Mouse (Mus musculus) olfactory bulb, adult 2 months (tissue): ENCODE results near the gene Arhgap45. TPM values are rescaled to one million over a fixed set of nuclear protein-coding genes. Genes with fewer than 3 reads are reported as not detected.

Source experiments
- H3K27ac ChIP-seq: fragments of 200-500 bp; 2 replicates; pipeline ENCODE4 v1.5.1; 2012; ENCODE audit warnings: low read depth, low read length; ENCODE audit not compliant: insufficient read depth
- H3K4me1 ChIP-seq: fragments of 200-500 bp; 2 replicates; pipeline ENCODE4 v1.6.1; 2012; ENCODE audit warnings: low read length; ENCODE audit not compliant: control insufficient read depth, insufficient read depth
- H3K4me3 ChIP-seq: fragments of 200-500 bp; 2 replicates; pipeline ENCODE4 v1.5.1; 2012; ENCODE audit warnings: mild to moderate bottlenecking, low read depth, low read length, moderate library complexity; ENCODE audit not compliant: insufficient read depth
- CTCF ChIP-seq: fragments of 200-500 bp; IDR thresholded peaks from 2 replicates; pipeline ENCODE4 v1.5.1; 2012; ENCODE audit warnings: low read depth, mild to moderate bottlenecking, low read length, moderate library complexity; ENCODE audit not compliant: insufficient read depth
- POLR2A ChIP-seq: fragments of 200-500 bp; IDR thresholded peaks from 2 replicates; pipeline ENCODE4 v1.6.1; 2012; ENCODE audit warnings: mild to moderate bottlenecking, low read depth, low read length, moderate library complexity; ENCODE audit not compliant: insufficient read depth
- WGBS: fragments of 180-500 bp; shearing (Covaris S2); methylation state at CpG from one replicate; pipeline ENCODE4 v1.1.7; 2018; 5-methylcytosine and 5-hydroxymethylcytosine counted together
- polyA plus RNA-seq: library from polyadenylated mRNA; stranded (reverse); fragments of >200 nt; gene quantifications from 2 replicates; pipeline ENCODE4 v1.2.4, GENCODE M21; 2012; ENCODE audit warnings: low replicate concordance; ENCODE audit not compliant: missing spikeins, insufficient read depth, insufficient read length

Arhgap45 gene
- polyA plus RNA-seq, 1 experiment, result 203 TPM

- H3K4me1 ChIP-seq, result peaks cover 19% of the 10 kb centered on the region
- no peak within 1 kb of the TSS for H3K4me3 ChIP-seq
- H3K27ac ChIP-seq, result no peak within 1 kb of the TSS; the same call in 1 of the 2 replicates
- no peak for TF ChIP-seq POLR2A
- TF ChIP-seq CTCF, result no peak
- WGBS, result 59% methylated on average over 9 of the region's 9 CpGs
These were observed 30.6 kb downstream of the Arhgap45 start, which contains the start of gene Gpx4 for GRCm38 (mm10) chr10:80047041-80047565. TSS of gene Gpx4 (plus strand) at chr10:80047166.

GRCm38 (mm10) chr10:80048396-80048795, 31.9 kb downstream of the Arhgap45 start:
- TF ChIP-seq POLR2A (no peak), CTCF (no peak)
- 8% methylated on average over 5 of the region's 5 CpGs for WGBS
- H3K4me3 ChIP-seq, result no peak overlapping the region
- peaks cover 21% of the 10 kb centered on the region for H3K4me1 ChIP-seq
- H3K27ac ChIP-seq, result peak overlapping the region; percentile 4; the same call in 1 of the 2 replicates

- Histone ChIP-seq H3K4me3 (no peak overlapping the region), H3K27ac (peak overlapping the region; percentile 4; the same call in 1 of the 2 replicates), H3K4me1 (peaks cover 21% of the 10 kb centered on the region)
- no peak for TF ChIP-seq POLR2A
- TF ChIP-seq CTCF, result no peak
- WGBS, result 68% methylated on average over 3 of the region's 3 CpGs
These were observed 32.4 kb downstream of the Arhgap45 start for GRCm38 (mm10) chr10:80048834-80049233.

GRCm38 (mm10) chr10:80050244-80050643, 33.8 kb downstream of the Arhgap45 start:
- Histone ChIP-seq H3K4me1 (peaks cover 28% of the 10 kb centered on the region), H3K4me3 (no peak overlapping the region), H3K27ac (no peak overlapping the region)
- 56% methylated on average over 6 of the region's 6 CpGs for WGBS
- no peak for TF ChIP-seq POLR2A

GRCm38 (mm10) chr10:80050885-80051617, 34.6 kb downstream of the Arhgap45 start:
- 44% methylated on average over 15 of the region's 15 CpGs for WGBS
- H3K27ac ChIP-seq, result no peak overlapping the region
- H3K4me3 ChIP-seq, result no peak overlapping the region
- H3K4me1 ChIP-seq, result peaks cover 34% of the 10 kb centered on the region
- no peak for TF ChIP-seq POLR2A
- no peak for TF ChIP-seq CTCF

GRCm38 (mm10) chr10:80051618-80052373, 35.3 kb downstream of the Arhgap45 start:
- Histone ChIP-seq H3K4me1 (peaks cover 34% of the 10 kb centered on the region), H3K27ac (no peak overlapping the region), H3K4me3 (no peak overlapping the region)
- TF ChIP-seq CTCF (no peak), POLR2A (no peak)
- 47% methylated on average over 14 of the region's 14 CpGs for WGBS

- no peak overlapping the region for H3K4me3 ChIP-seq
- H3K27ac ChIP-seq, result no peak overlapping the region
- peaks cover 30% of the 10 kb centered on the region for H3K4me1 ChIP-seq
- TF ChIP-seq POLR2A (no peak), CTCF (no peak)
- WGBS, result 89% methylated on average over 5 of the region's 5 CpGs
These were observed 35.9 kb downstream of the Arhgap45 start for GRCm38 (mm10) chr10:80052374-80052764.

- TF ChIP-seq POLR2A (peak; percentile 99), CTCF (no peak)
- under 1% methylated on average over 47 of the region's 47 CpGs for WGBS
- Histone ChIP-seq H3K27ac (peak overlapping the region; percentile 93), H3K4me1 (peaks cover 27% of the 10 kb centered on the region), H3K4me3 (peak overlapping the region; percentile 90)
These were observed 36.9 kb downstream of the Arhgap45 start for GRCm38 (mm10) chr10:80053259-80053780.
